Mouse (Mus musculus) spleen, adult 2 months (tissue): ENCODE data around the gene F7.

Experiments used
- CTCF ChIP-seq: fragments of 200-500 bp; IDR thresholded peaks from 2 replicates; pipeline ENCODE4 v1.5.1; 2011; ENCODE audit warnings: mild to moderate bottlenecking, inconsistent platforms; ENCODE audit not compliant: insufficient read depth, insufficient read length, insufficient replicate concordance; ENCODE audit errors: extremely low read depth
- POLR2A ChIP-seq: fragments of 200-500 bp; IDR thresholded peaks from 2 replicates; pipeline ENCODE4 v1.6.1; 2011; ENCODE audit warnings: low read depth, low read length, inconsistent platforms

GRCm38 (mm10) chr8:13060441-13061150 lies 34.8 kb downstream of the F7 start, which contains the start of gene Proz:
- TF ChIP-seq CTCF (no peak), POLR2A (no peak)
